Mouse (Mus musculus) cerebellum, adult 2 months (tissue): ENCODE data around the gene Ooep.
"Not testable (repeated sequence)": the region's sequence is repeated elsewhere in the genome, so short reads cannot be mapped to it uniquely, and the experiment has no call there.

Experiments
- CTCF ChIP-seq: fragments of 200-500 bp; IDR thresholded peaks from 2 replicates; pipeline ENCODE4 v1.5.1; 2011; ENCODE audit warnings: low read depth, mild to moderate bottlenecking, control low read depth, low read length, moderate library complexity, borderline replicate concordance; ENCODE audit not compliant: insufficient read depth
- POLR2A ChIP-seq: fragments of 200-500 bp; IDR thresholded peaks from 2 replicates; pipeline ENCODE4 v1.6.1; 2011; ENCODE audit warnings: low read length, control low read depth, borderline replicate concordance; ENCODE audit not compliant: insufficient read depth

GRCm38 (mm10) chr9:78350007-78350406 lies 28.5 kb downstream of the Ooep start:
- TF ChIP-seq CTCF, POLR2A: not testable (repeated sequence)
